Mouse (Mus musculus): ENCODE measurements around the gene Gm3604. TPM values are rescaled to one million over a fixed set of nuclear protein-coding genes. Genes with fewer than 3 reads are reported as not detected.
"Not testable (repeated sequence)": the region's sequence is repeated elsewhere in the genome, so short reads cannot be mapped to it uniquely, and the experiment has no call there.

The Gm3604 gene
- polyA plus RNA-seq (2016; fragmentation: Nextera tagmentation; extraction: Ambion mirVana), result 4.1 and 4.2 TPM in 2 replicates

DNA sequence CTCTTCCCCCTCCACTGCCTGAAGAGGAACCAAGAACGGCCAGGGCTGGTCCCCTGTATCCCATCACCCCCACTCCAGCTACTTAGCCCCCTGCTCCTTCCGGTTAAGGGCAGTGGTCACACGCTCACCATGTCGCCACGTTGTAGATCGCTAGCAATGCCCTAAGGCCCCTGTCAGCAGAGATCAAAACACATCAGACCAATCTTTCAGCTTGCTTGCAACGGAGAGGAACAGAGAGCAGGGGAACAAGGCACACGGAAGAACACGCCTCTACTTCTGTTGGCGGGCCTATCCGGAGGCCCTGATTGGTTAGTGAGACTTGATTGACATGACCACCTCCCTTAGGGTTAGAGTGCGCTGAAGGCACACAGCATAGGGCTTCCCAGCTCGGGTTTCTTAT is at the start of gene Gm3604:
Gm3604 (minus strand) TSS at position 226 of the 400 bp plus-strand sequence.
- not testable (repeated sequence) for H3K27ac ChIP-seq; H3K27me3 ChIP-seq; H3K4me1 ChIP-seq (replicated peaks); H3K36me3 ChIP-seq; ATAC-seq (ENCODE audit: insufficient number of reproducible peaks, insufficient read depth, low FRiP score, low TSS enrichment, low read depth)
- Histone ChIP-seq H3K9me3 (peaks cover 22% of the 10 kb centered on the region), H3K4me3 (replicated peaks) (peak within 1 kb of the TSS; percentile 45), H3K4me2 (peak within 1 kb of the TSS; percentile 46), H3K9ac (replicated peaks) (peak within 1 kb of the TSS; percentile 57)
- WGBS, result 9% methylated on average over 13 of the region's 13 CpGs

DNA sequence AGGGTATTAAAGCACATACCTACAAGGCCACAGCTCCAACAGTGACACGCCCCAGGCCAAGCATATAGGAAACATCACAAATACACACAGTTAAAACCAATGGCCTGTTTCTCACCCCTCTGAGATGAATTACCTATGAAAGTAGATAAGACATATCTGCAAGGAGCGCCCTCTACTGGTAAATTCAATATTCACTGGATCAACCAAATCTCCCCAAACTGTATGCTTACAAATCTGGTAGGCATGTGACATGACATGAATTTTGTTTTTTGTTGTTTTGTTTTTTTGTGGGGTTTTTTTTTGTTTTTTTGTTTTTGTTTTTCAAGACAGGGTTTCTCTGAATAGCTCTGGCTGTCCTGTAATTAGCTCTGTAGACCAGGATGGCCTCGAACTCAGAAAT is 16.2 kb upstream of the Gm3604 start:
- ATAC-seq (ENCODE audit: insufficient number of reproducible peaks, insufficient read depth, low FRiP score, low TSS enrichment, low read depth); H3K9me3 ChIP-seq; H3K4me1 ChIP-seq (replicated peaks); H3K27ac ChIP-seq; H3K4me2 ChIP-seq; H3K27me3 ChIP-seq; H3K36me3 ChIP-seq; H3K4me3 ChIP-seq (replicated peaks); H3K9ac ChIP-seq (replicated peaks): not testable (repeated sequence)
- WGBS, result 65% methylated on average over 3 of the region's 3 CpGs

DNA sequence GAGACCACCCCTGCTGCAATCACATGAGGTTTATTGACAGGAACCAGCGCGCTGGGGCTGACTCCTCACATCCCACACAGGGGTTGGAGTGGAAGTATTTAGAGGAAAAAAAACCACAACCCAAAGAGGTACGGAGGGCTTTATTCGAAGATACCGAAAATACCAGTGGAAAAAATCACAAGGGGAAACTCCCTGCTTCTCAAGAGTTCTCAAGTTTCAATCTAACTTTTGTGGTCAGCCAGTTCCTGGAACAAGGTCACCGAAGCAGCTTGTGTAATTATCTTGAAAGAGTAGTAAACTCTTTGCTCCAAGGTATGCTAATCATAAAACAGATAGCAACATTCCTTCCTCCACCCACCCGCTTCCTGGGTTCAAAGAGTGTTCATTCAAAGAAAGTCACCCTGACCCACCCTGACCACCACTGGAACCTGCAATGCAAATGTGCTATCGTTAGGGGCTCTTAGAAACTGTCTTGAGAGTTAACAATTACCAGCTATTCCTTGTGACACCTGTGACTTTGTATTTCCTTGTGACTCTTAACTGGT is 7.2 kb upstream of the Gm3604 start:
- H3K4me2 ChIP-seq; H3K4me3 ChIP-seq (replicated peaks); H3K27me3 ChIP-seq; H3K4me1 ChIP-seq (replicated peaks); H3K36me3 ChIP-seq; H3K27ac ChIP-seq; ATAC-seq (ENCODE audit: insufficient number of reproducible peaks, insufficient read depth, low FRiP score, low TSS enrichment, low read depth); H3K9ac ChIP-seq (replicated peaks): not testable (repeated sequence)
- WGBS, result 90% methylated on average over 8 of the region's 8 CpGs
- H3K9me3 ChIP-seq, result peaks cover 16% of the 10 kb centered on the region

DNA sequence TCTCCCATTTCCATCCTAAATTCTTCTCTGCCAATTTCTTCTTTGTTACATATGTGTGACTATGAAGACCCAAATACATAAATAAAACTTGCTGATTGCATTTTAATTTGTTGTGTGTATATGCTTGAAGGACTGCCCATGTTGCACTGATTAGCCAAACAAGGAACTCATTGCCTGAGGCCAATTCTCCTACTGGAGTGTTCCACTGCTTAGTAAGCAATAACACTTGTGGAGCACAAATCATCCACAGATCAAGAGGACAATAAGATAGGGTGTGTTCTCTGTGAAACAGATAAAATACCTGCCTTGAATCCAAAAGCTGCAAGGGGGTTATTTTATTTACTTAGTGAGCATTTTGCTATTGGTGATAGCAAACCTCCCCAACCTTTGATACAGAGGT is 51.2 kb downstream of the Gm3604 start:
- H3K36me3 ChIP-seq, result no peaks in the 10 kb centered on the region
- no peaks in the 10 kb centered on the region for H3K4me1 ChIP-seq (replicated peaks)
- no peak overlapping the region for H3K9ac ChIP-seq (replicated peaks)
- H3K4me3 ChIP-seq (replicated peaks), result no peak overlapping the region
- ATAC-seq (ENCODE audit: insufficient number of reproducible peaks, insufficient read depth, low FRiP score, low TSS enrichment, low read depth), result no peak
- H3K27me3 ChIP-seq, result no peaks in the 10 kb centered on the region
- peaks cover 24% of the 10 kb centered on the region for H3K9me3 ChIP-seq
- no peak overlapping the region for H3K27ac ChIP-seq
- no peak overlapping the region for H3K4me2 ChIP-seq

DNA sequence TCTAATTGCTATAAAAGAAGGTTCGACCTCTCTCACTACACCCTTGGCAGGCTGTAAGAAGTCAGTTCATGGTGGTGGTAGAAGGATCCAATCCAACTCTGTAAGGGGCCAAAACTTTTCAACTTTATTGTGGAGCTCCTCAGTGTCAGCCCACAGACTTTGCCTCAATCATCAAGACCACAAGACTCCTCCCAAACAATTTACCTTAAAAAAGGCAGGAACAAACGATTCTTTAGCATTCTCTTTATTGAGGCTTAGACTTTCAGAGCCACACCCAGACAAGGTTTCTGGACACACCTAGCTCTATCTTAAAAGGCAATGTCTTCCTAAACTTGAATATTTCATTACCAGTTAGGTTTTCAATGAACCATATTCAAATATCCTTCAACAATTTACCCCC is 51.6 kb downstream of the Gm3604 start:
- 78% methylated on average over 2 of the region's 2 CpGs for WGBS
- H3K9me3 ChIP-seq, result peaks cover 24% of the 10 kb centered on the region

More for the DNA sequence above, 51.6 kb downstream of the Gm3604 start:
- ATAC-seq (ENCODE audit: insufficient number of reproducible peaks, insufficient read depth, low FRiP score, low TSS enrichment, low read depth), result no peak
- Histone ChIP-seq H3K27me3 (no peaks in the 10 kb centered on the region), H3K4me1 (replicated peaks) (no peaks in the 10 kb centered on the region), H3K4me2 (no peak overlapping the region), H3K4me3 (replicated peaks) (no peak overlapping the region), H3K36me3 (no peaks in the 10 kb centered on the region), H3K9ac (replicated peaks) (no peak overlapping the region), H3K27ac (no peak overlapping the region)

Small RNA genes within 50 kb of the gene (microRNA-seq; reads per million reads assigned to microRNA genes)
- not detected for gene Gm25933

Other genes starting within 250 kb of the Gm3604 start
- 18.6 and 18.8 TPM in 2 replicates for gene Gm49359, start 83.7 kb upstream of the Gm3604 start, polyA plus RNA-seq (2016; fragmentation: Nextera tagmentation; extraction: Ambion mirVana)
- not detected in 2 replicates for gene Zfp935, start 175.3 kb upstream of the Gm3604 start, polyA plus RNA-seq (2016; fragmentation: Nextera tagmentation; extraction: Ambion mirVana)
- 28.6 and 29.8 TPM in 2 replicates for gene Zfp934, start 188.0 kb upstream of the Gm3604 start, polyA plus RNA-seq (2016; fragmentation: Nextera tagmentation; extraction: Ambion mirVana)
- 15.0 and 16.8 TPM in 2 replicates for gene 6720489N17Rik, start 241.0 kb upstream of the Gm3604 start, polyA plus RNA-seq (2016; fragmentation: Nextera tagmentation; extraction: Ambion mirVana)

Measured in limb, embryonic 12.5 days (tissue).